Mouse (Mus musculus) lung, postnatal 36 days (tissue): ENCODE results near the gene Ptpn12.

Experiments used
- DNase-seq: peaks from one replicate; pipeline ENCODE4 v3.0.0; 2022; ENCODE audit warnings: mixed read lengths

The Ptpn12 gene

DNA sequence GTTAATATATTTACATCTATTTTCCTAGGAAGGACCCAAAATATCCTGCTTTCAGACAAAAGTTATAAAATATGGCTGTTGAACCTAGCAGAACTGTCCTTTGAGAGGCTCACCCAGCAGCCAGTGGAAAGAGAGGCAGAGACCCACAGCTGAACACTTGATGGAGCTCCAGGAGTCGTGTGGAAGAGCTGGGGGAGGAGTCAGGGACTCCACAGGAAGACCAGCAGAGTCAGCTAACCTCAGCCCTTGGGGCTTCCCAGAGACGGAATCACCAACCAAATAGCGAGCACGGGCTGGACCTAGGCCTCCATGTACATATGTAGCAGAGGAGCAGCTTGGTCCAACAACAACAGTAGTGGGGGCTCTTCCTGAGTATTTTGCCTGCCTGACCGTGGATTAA, 38.6 kb downstream of the Ptpn12 start:
- peak; percentile 49 for DNase-seq

- no peak for DNase-seq
Observed at GRCm38 (mm10) chr5:21010908-21011307, 44.8 kb downstream of the Ptpn12 start.

DNA sequence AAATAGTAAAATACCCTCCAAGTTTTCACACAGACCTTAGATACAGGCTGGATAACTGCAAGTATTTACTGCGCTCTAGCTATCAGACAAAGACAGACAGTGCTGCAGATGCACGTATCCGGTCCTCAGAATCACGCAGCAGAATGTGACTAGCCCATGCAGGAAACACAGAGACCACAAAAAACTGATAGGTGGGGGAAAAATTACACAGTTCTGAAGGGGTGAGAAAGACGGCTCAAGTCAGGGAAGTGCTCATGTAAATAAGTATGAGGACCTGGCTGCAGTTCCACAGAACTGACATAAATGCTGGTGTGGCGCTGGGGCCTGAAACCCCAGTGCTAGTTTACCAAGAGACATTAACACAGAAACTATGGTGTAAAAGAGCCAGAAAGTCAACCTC, 53.0 kb downstream of the Ptpn12 start:
- no peak for DNase-seq

DNA sequence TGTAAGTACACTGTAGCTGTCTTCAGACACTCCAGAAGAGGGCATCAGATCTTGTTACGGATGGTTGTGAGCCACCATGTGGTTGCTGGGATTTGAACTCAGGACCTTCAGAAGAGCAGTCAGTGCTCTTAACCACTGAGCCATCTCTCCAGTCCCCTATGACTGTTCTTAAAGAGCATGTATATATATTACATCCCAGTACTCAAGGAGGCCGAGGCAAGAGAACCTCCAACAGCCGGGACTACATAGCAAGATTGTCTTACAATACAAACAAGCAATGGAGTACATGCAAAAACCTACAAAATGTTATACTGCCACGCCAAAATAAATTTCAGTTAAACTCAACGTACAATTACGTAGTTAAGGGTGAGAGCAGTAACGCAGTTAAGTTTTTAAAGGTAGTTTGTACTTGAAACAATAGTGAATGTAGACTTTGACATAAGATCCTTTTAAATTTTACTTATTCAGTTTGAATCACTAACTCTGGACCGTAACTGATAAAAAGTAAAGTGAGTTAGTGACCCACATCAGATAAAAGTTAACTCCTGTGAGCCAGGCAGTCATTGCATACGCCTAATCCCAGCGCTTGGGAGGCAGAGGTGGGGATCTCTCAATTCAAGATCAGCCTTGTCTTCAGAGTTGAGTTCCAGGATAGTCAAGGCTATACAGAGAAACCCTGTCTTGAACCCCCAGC, 53.9 kb downstream of the Ptpn12 start:
- DNase-seq = no peak

- no peak for DNase-seq
Observed at GRCm38 (mm10) chr5:20998427-20998826, 57.3 kb downstream of the Ptpn12 start.

DNA sequence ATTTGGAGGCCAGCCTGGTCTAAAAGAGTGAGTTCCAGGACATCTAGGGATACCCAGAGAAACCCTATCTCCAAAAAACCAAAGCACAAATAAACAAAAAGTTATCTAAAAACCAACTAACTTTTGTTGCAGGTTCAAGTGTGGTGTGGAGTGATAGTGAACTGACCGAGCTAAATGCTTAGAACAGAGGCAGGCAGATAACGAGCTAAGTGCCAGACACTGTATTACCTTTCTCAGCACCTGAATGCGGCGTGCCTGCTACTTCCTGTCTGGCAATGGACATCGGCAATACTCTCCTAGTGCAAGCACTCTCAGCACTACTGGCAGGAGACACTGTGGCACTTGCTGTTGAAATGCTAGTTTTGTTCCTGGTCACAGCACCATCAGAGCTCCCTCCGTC, 58.2 kb downstream of the Ptpn12 start:
- no peak for DNase-seq

- no peak for DNase-seq
Observed at GRCm38 (mm10) chr5:20990062-20990809, 65.5 kb downstream of the Ptpn12 start.

GRCm38 (mm10) chr5:20986271-20986670, 69.4 kb downstream of the Ptpn12 start:
- no peak for DNase-seq

- no peak for DNase-seq
Observed at GRCm38 (mm10) chr5:20983505-20983904, 72.2 kb downstream of the Ptpn12 start.

DNA sequence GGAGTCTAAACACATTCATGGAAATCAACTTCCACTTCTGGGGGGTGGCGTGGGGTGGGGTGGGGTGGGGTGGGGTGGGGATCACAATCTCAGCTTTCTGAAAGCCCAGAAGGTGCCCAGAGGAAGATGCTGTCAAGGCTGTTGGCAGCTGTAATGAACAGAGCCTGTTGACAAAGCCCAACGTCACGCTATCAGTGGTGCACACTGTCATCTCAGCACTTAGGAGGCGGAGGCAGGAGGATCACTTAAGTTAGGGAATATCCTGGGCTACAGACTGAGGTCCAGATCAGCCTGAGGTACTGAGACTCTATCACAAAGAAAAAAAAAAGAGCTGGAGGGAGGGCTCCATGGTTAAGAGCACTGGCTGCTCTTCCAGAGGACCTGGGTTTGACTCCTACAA, 81.0 kb downstream of the Ptpn12 start:
- DNase-seq = no peak

DNA sequence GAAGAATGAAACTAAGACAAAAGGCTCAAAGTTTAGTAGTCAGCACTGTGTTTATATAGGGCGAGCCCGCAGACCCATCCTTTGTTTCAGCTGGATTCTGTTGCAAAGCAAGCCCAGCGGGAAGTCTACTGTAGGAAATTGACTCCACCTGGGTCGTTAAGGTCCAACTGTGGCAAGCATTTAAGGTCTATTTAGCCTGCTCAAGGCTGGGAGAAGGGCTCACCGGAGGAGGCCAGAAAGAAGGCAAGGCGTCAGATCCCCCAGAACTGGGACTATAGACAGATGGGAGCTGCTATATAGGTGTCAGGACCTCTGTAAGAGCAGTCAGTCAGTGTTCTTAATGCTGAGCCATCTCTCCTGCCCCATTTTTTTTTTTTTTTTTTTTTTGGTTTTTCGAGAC, 81.7 kb downstream of the Ptpn12 start:
- DNase-seq = no peak

DNA sequence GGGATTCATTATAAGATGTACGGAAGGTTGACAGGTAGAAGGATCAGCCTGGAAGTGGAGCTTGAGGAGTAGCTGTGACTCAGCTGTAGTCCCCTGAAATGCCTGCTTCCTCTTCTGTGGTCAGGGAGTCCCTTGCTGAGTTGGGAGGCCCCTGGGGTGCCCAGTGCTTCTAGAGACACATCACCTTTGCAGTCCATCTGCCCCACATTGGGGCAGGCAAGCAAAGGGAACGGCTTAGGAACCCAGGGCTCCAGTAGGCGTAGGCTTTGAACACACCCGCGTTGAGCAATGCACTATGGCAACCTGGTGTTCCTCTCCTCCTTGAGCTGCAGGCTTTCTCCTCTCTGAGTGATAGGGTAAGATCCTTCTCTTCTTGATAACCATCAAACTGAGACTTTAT, 82.6 kb downstream of the Ptpn12 start:
- DNase-seq = no peak

DNA sequence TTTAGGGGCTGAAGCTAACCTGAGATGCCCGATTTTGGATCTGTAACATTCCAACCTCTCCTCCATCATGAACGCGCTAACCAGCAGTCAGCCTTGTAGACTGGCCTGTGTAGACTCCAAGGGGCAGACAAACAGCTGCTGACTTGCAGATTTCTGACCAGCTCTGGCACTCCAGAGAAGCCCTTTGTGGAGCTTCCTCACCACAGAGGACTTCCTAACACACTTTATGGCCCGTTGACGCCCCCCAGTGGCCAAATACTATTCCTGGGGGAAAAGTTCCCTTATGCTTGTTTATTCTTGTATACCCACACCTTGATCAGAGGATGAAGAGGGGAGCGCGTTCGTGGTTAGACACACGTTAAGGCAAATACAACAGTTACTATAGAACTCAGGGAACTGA, 86.7 kb downstream of the Ptpn12 start:
- peak; percentile 79 for DNase-seq

DNA sequence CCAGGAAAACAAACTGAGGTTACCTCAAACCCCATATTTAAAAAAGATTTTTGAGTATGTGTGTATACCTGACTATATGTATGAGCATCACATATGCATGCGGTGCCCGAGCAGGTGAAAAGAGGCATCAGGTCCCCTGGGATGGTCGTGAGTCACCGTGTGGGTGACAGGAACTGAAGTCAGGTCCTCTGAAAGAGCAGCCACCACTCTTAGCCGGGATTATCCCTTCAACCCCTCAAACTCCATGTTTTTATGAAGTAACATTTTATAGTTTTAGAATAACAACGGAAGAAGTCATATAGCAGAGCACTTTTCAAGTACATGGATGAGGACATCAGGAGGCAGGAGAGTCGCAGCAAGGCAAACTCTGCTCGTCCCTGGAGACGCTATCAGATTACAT, 87.2 kb downstream of the Ptpn12 start:
- no peak for DNase-seq

- DNase-seq = peak; percentile 26
Observed at GRCm38 (mm10) chr5:20967942-20968341, 87.8 kb downstream of the Ptpn12 start.

- no peak for DNase-seq
Observed at GRCm38 (mm10) chr5:20964446-20964845, 91.3 kb downstream of the Ptpn12 start.

GRCm38 (mm10) chr5:20963295-20963694, 92.4 kb downstream of the Ptpn12 start:
- DNase-seq = no peak

- DNase-seq = no peak
Observed at GRCm38 (mm10) chr5:20960927-20961326, 94.8 kb downstream of the Ptpn12 start.

DNA sequence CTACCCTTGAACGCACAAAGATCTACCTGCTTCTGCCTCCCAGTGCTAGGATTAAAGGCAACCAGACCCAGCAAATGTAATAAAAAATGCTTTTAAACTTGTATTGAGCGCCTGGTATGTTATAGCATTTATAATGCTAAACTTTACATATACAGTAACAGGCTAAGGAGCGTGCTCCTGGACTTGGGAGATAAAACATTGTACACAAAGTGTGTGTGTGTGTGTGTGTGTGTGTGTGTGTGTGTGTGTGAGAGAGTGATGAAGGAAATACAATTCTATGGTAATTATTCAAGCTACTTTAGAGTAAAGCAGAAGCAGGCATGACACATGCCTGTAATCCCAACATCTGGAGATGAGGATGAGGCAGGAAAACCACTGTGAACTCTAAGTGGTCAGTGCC, 99.4 kb downstream of the Ptpn12 start, which contains the start of gene Rsbn1l:
Gene Rsbn1l, minus strand, starts transcription at position 101 of the 400 bp plus-strand sequence.
- no peak for DNase-seq

- DNase-seq = peak; percentile 30
Observed at GRCm38 (mm10) chr5:20955114-20955835, 100.4 kb downstream of the Ptpn12 start.

DNA sequence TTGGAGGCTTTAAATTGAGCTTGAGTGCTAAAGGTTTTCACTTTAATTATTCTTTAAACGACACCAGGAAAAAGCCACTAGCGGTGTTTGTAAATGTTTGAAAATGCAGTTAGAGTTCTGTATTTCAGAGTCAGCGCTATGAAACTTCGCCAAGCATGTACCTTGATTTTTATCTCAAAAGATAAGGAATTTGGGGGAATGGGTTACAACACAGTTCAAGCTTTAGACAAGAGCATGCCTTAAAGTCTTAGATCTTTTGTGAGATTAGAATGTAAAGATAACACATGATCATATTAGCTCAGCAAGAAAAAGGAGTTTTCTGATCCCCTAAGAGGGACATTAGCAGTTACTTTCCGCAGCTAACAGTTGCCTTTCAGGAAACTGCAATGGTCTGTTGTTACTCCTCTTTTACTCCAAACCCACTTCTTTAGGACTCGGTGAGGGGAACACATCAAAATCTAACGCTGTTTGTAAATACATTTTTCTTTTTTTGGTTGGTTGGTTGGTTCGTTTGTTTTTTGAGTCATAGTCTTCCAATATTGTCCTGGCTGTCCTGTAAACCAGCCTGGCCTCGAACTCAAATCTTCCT, 103.3 kb downstream of the Ptpn12 start:
- no peak for DNase-seq

- DNase-seq = peak; percentile 99
Observed at GRCm38 (mm10) chr5:20951666-20952281, 103.9 kb downstream of the Ptpn12 start.
